ENCODE assay signal across 32 mouse cellular contexts in the genomic region with DNA sequence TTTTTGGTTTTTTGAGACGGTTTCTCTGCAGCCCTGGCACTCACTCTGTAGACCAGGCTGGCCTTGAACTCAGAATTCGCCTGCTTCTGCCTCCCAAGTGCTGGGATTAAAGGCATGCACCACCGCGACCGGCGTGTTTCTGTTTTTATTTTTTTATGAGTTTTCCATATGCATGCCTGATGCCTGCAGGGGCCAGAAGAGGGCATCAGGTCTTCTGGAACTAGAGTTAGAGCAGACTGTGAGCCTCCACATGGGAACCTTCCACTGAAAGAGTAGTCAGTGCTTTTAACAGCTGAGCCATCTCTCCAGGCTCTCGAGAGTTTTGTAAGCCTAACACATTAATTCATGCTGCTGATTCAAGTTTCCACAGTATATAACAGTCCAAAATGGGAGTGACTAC. TPM values are rescaled to one million over a fixed set of nuclear protein-coding genes. Genes with fewer than 3 reads are reported as not detected.
A peak's percentile ranks its signal among the peaks of the same experiment; 100 is the strongest.
DNase-seq lines count a peak whose midpoint lies in the region; ATAC-seq and TF ChIP-seq lines count a peak whose summit lies in the region.
"Had no signal": no experiment of that assay in that cellular context is flagged by ENCODE, and none has a peak within 500 bp of the region (broad histone marks: within the 10 kb centered on the region; RNA-seq: fewer than 3 reads in every experiment).

No protein-coding gene starts in this region.

- TF ChIP-seq POLR2A in brain, embryonic 14.5 days (IDR thresholded peaks at IDR 0.05; ENCODE audit: borderline replicate concordance, extremely low read depth, insufficient read depth, insufficient read length, poor library complexity, severe bottlenecking), result no peak

- WGBS in hindbrain, postnatal 0 days, result 49% methylated on average over 7 of the region's 7 CpGs
- 77% methylated on average over 7 of the region's 7 CpGs for WGBS in hindbrain, embryonic 14.5 days
- 70% methylated on average over 7 of the region's 7 CpGs for WGBS in lung, postnatal 0 days

- H3K9ac ChIP-seq in hindbrain, postnatal 0 days (replicated peaks; ENCODE audit: low read length), result no peak overlapping the region
- H3K9ac ChIP-seq in hindbrain, embryonic 14.5 days, result no peak overlapping the region
- H3K9ac ChIP-seq in lung, postnatal 0 days (replicated peaks; ENCODE audit: low read depth), result no peak overlapping the region
- H3K9ac ChIP-seq: embryonic facial prominence, embryonic 13.5 days; kidney, embryonic 15.5 days; midbrain, embryonic 13.5 days; neural tube, embryonic 13.5 days had no signal

- H3K36me3 ChIP-seq in hindbrain, postnatal 0 days (ENCODE audit: insufficient read depth, low read length), result peaks cover 45% of the 10 kb centered on the region
- H3K36me3 ChIP-seq in hindbrain, embryonic 14.5 days (replicated peaks; ENCODE audit: control insufficient read depth, insufficient read depth), result peaks cover 54% of the 10 kb centered on the region
- H3K36me3 ChIP-seq in lung, postnatal 0 days (ENCODE audit: insufficient read depth, low read length), result peaks cover 30% of the 10 kb centered on the region

- ATAC-seq in hindbrain, postnatal 0 days, result no peak
- ATAC-seq in hindbrain, embryonic 14.5 days (ENCODE audit: low FRiP score), result no peak
- ATAC-seq in lung, postnatal 0 days, result no peak
- ATAC-seq: activated CD4-positive, CD25-positive, alpha-beta regulatory T cell, adult 4 months; forebrain, embryonic 16.5 days; hindbrain, embryonic 16.5 days; midbrain, embryonic 13.5 days had no signal

- H3K4me3 ChIP-seq in hindbrain, postnatal 0 days (ENCODE audit: low read length), result no peak overlapping the region
- H3K4me3 ChIP-seq in hindbrain, embryonic 14.5 days (replicated peaks; ENCODE audit: low read length), result no peak overlapping the region
- no peak overlapping the region for H3K4me3 ChIP-seq in lung, postnatal 0 days (ENCODE audit: low read depth, low read length)
- H3K4me3 ChIP-seq: embryonic facial prominence, embryonic 13.5 days; heart, embryonic 10.5 days; kidney, embryonic 15.5 days; midbrain, embryonic 13.5 days; myocyte; neural tube, embryonic 13.5 days had no signal

- H3K27me3 ChIP-seq in hindbrain, postnatal 0 days (ENCODE audit: insufficient read depth, low read length), result no peaks in the 10 kb centered on the region
- H3K27me3 ChIP-seq in hindbrain, embryonic 14.5 days (ENCODE audit: control insufficient read depth, insufficient read depth, low read length), result no peaks in the 10 kb centered on the region
- no peaks in the 10 kb centered on the region for H3K27me3 ChIP-seq in lung, postnatal 0 days (replicated peaks; ENCODE audit: insufficient read depth, low read length)
- H3K27me3 ChIP-seq: embryonic facial prominence, embryonic 13.5 days; kidney, embryonic 15.5 days; midbrain, embryonic 13.5 days; neural tube, embryonic 13.5 days had no signal

- peak; percentile 8 for DNase-seq in embryo, embryonic 11 days
- no peak for DNase-seq in embryo, embryonic 10.5 days (ENCODE audit: low spot score)
- peak; percentile 33 for DNase-seq in hindbrain, postnatal 0 days (ENCODE audit: low spot score)
- no peak for DNase-seq in hindbrain, embryonic 14.5 days (ENCODE audit: low spot score)
- DNase-seq in lung, postnatal 0 days (ENCODE audit: low spot score), result peak; percentile 32
- no peak for DNase-seq in lung, postnatal 25 days (ENCODE audit: low spot score)
- DNase-seq in brain, embryonic 14.5 days (ENCODE audit: low read depth), result peak; percentile 28
- DNase-seq in spleen, adult 12 weeks (ENCODE audit: low spot score), result no peak
- DNase-seq: adrenal gland, postnatal 14 days; gastrocnemius, postnatal 36 days; kidney, adult 11 months; lung, adult 18-20 months; lung, postnatal 14 days; retina, postnatal 1 day; right cerebral cortex, postnatal 25 days; thymus, postnatal 25 days had no signal

- H3K9me3 ChIP-seq in hindbrain, postnatal 0 days (ENCODE audit: low read length), result no peaks in the 10 kb centered on the region
- no peaks in the 10 kb centered on the region for H3K9me3 ChIP-seq in hindbrain, embryonic 14.5 days (ENCODE audit: control insufficient read depth, low read length)
- H3K9me3 ChIP-seq in lung, postnatal 0 days (ENCODE audit: low read length), result no peaks in the 10 kb centered on the region
- H3K9me3 ChIP-seq: embryonic facial prominence, embryonic 13.5 days; heart, embryonic 10.5 days; kidney, embryonic 15.5 days; midbrain, embryonic 13.5 days; neural tube, embryonic 13.5 days had no signal

- H3K4me1 ChIP-seq in hindbrain, postnatal 0 days (ENCODE audit: insufficient read depth, low read length), result 0 out of 2 replicates have a peak, but pooled peaks cover 4% of the 10 kb centered on the region
- peaks cover 17% of the 10 kb centered on the region; the same call in 1 of the 2 replicates for H3K4me1 ChIP-seq in hindbrain, embryonic 14.5 days (replicated peaks; ENCODE audit: control insufficient read depth, insufficient read depth, low read length)
- 0 out of 2 replicates have a peak, but pooled peaks cover 3% of the 10 kb centered on the region for H3K4me1 ChIP-seq in lung, postnatal 0 days (ENCODE audit: insufficient read depth, low read depth, low read length)

- no peak overlapping the region for H3K27ac ChIP-seq in hindbrain, postnatal 0 days
- no peak overlapping the region for H3K27ac ChIP-seq in hindbrain, embryonic 14.5 days
- H3K27ac ChIP-seq in lung, postnatal 0 days (ENCODE audit: low read length), result no peak overlapping the region
- H3K27ac ChIP-seq: embryonic facial prominence, embryonic 13.5 days; heart, embryonic 10.5 days; kidney, embryonic 15.5 days; midbrain, embryonic 13.5 days; neural tube, embryonic 13.5 days had no signal

- peak; percentile 45 for TF ChIP-seq CTCF in hindbrain, postnatal 0 days (IDR thresholded peaks at IDR 0.05; ENCODE audit: low read depth)
- TF ChIP-seq CTCF in lung, postnatal 0 days (IDR thresholded peaks at IDR 0.05), result peak; percentile 13; the same call in 1 of the 2 replicates
- peak; percentile 19; the same call in 1 of the 2 replicates for TF ChIP-seq CTCF in brain, embryonic 14.5 days (IDR thresholded peaks at IDR 0.05; ENCODE audit: borderline replicate concordance, extremely low read depth, insufficient read depth, insufficient read length)

- H3K4me2 ChIP-seq in hindbrain, postnatal 0 days (ENCODE audit: low read depth, low read length), result no peak overlapping the region
- H3K4me2 ChIP-seq in hindbrain, embryonic 14.5 days (replicated peaks), result no peak overlapping the region
- no peak overlapping the region for H3K4me2 ChIP-seq in lung, postnatal 0 days (replicated peaks; ENCODE audit: low read depth, low read length)
- H3K4me2 ChIP-seq: embryonic facial prominence, embryonic 13.5 days; kidney, embryonic 15.5 days; liver, embryonic 11.5 days; midbrain, embryonic 13.5 days; neural tube, embryonic 13.5 days had no signal

- TF ChIP-seq EP300 in lung, postnatal 0 days (IDR thresholded peaks at IDR 0.05), result no peak

RNA-seq across cellular contexts. Expression of gene Srrd, which starts 3.6 kb away (rescaled TPM):
- 84.3 and 92.0 TPM in 2 replicates for total RNA-seq in hindbrain, postnatal 0 days (2014; rRNA removed)
- polyA plus RNA-seq in hindbrain, postnatal 0 days (2015; fragmentation: Nextera tagmentation; extraction: Ambion mirVana), result 49.1 and 56.0 TPM in 2 replicates
- polyA plus RNA-seq in hindbrain, embryonic 14.5 days (2014; fragmentation: Nextera tagmentation; extraction: Ambion mirVana), result 60.4 and 62.5 TPM in 2 replicates
- 21.3 and 21.9 TPM in 2 replicates for polyA plus RNA-seq in lung, postnatal 0 days (2015; fragmentation: Nextera tagmentation; extraction: Ambion mirVana)
- 69.5 and 105 TPM in 2 replicates for polyA plus RNA-seq in brain, embryonic 14.5 days (2012; rRNA removed)

RNA-seq across cellular contexts. Expression of gene Hps4, which starts 3.7 kb away (rescaled TPM):
- 43.9 and 45.6 TPM in 2 replicates for total RNA-seq in hindbrain, postnatal 0 days (2014; rRNA removed)
- 32.7 and 33.6 TPM in 2 replicates for polyA plus RNA-seq in hindbrain, postnatal 0 days (2015; fragmentation: Nextera tagmentation; extraction: Ambion mirVana)
- polyA plus RNA-seq in hindbrain, embryonic 14.5 days (2014; fragmentation: Nextera tagmentation; extraction: Ambion mirVana), result 32.8 and 36.0 TPM in 2 replicates
- polyA plus RNA-seq in lung, postnatal 0 days (2015; fragmentation: Nextera tagmentation; extraction: Ambion mirVana), result 19.7 and 22.1 TPM in 2 replicates
- polyA plus RNA-seq in brain, embryonic 14.5 days (2012; rRNA removed), result 63.3 and 77.7 TPM in 2 replicates

RNA-seq across cellular contexts. Expression of gene Tfip11, which starts 13.1 kb away (rescaled TPM):
- 16.5 and 20.2 TPM in 2 replicates for total RNA-seq in hindbrain, postnatal 0 days (2014; rRNA removed)
- 24.3 and 24.4 TPM in 2 replicates for polyA plus RNA-seq in hindbrain, postnatal 0 days (2015; fragmentation: Nextera tagmentation; extraction: Ambion mirVana)
- 24.9 and 26.4 TPM in 2 replicates for polyA plus RNA-seq in hindbrain, embryonic 14.5 days (2014; fragmentation: Nextera tagmentation; extraction: Ambion mirVana)
- 16.0 and 16.7 TPM in 2 replicates for polyA plus RNA-seq in lung, postnatal 0 days (2015; fragmentation: Nextera tagmentation; extraction: Ambion mirVana)
- 41.2 and 44.6 TPM in 2 replicates for polyA plus RNA-seq in brain, embryonic 14.5 days (2012; rRNA removed)

RNA-seq across cellular contexts. Expression of gene Gm6583, which starts 16.6 kb away (rescaled TPM):
- total RNA-seq in hindbrain, postnatal 0 days (2014; rRNA removed), result not detected in 2 replicates
- 0.06 TPM in 1 of 2 replicates, not detected in the other for polyA plus RNA-seq in hindbrain, postnatal 0 days (2015; fragmentation: Nextera tagmentation; extraction: Ambion mirVana)
- 0.13 and 0.14 TPM in 2 replicates for polyA plus RNA-seq in hindbrain, embryonic 14.5 days (2014; fragmentation: Nextera tagmentation; extraction: Ambion mirVana)
- 0.25 and 0.31 TPM in 2 replicates for polyA plus RNA-seq in lung, postnatal 0 days (2015; fragmentation: Nextera tagmentation; extraction: Ambion mirVana)
- not detected in 2 replicates for polyA plus RNA-seq in brain, embryonic 14.5 days (2012; rRNA removed)
- total RNA-seq: adrenal gland, postnatal 14 days; G1E; gastrocnemius, postnatal 36 days; hematopoietic stem cell, adult 5-6 weeks; layer of hippocampus, postnatal 10 days had no signal
- polyA plus RNA-seq: activated CD4-positive, CD25-positive, alpha-beta regulatory T cell, adult 4 months; G1E; large intestine, adult 2 months; spleen, adult 2 months had no signal

RNA-seq across cellular contexts. Expression of gene Asphd2, which starts 55.5 kb away (rescaled TPM):
- total RNA-seq in hindbrain, postnatal 0 days (2014; rRNA removed), result 143 and 164 TPM in 2 replicates
- 113 and 118 TPM in 2 replicates for polyA plus RNA-seq in hindbrain, postnatal 0 days (2015; fragmentation: Nextera tagmentation; extraction: Ambion mirVana)
- polyA plus RNA-seq in hindbrain, embryonic 14.5 days (2014; fragmentation: Nextera tagmentation; extraction: Ambion mirVana), result 79.3 and 85.9 TPM in 2 replicates
- 1.9 and 2.0 TPM in 2 replicates for polyA plus RNA-seq in lung, postnatal 0 days (2015; fragmentation: Nextera tagmentation; extraction: Ambion mirVana)
- polyA plus RNA-seq in brain, embryonic 14.5 days (2012; rRNA removed), result 120 and 140 TPM in 2 replicates
- total RNA-seq: hematopoietic stem cell, adult 5-6 weeks; megakaryocyte, adult 5-6 weeks had no signal
- polyA plus RNA-seq: activated CD4-positive, CD25-positive, alpha-beta regulatory T cell, adult 4 months; G1E had no signal

Comparison
In these comparisons a context has a peak if more than half of its experiments do, and no peak if none do; other contexts are left out.
1. DNase-seq: peak in embryo, embryonic 11 days (single experiment), hindbrain, postnatal 0 days (single experiment), lung, postnatal 0 days (single experiment) and brain, embryonic 14.5 days (single experiment); none in embryo, embryonic 10.5 days (single experiment), hindbrain, embryonic 14.5 days (single experiment), lung, postnatal 25 days (single experiment) and spleen, adult 12 weeks (single experiment).
2. Peak in every context shown above with its lines, with median percentiles within 50 percentile points of each other: CTCF ChIP-seq.